ENCODE assay signal across 8 mouse cellular contexts in genomic region chr19:14597917-14598689, GRCm38 (mm10). TPM values are rescaled to one million over a fixed set of nuclear protein-coding genes. Genes with fewer than 3 reads are reported as not detected.
DNase-seq lines count a peak whose midpoint lies in the region; ATAC-seq and TF ChIP-seq lines count a peak whose summit lies in the region.

TSS of gene Tle4 (minus strand) at chr19:14598051.

- peaks cover 55% of the 10 kb centered on the region for H3K4me1 ChIP-seq in forebrain, embryonic 10.5 days
- peaks cover 21% of the 10 kb centered on the region for H3K4me1 ChIP-seq in heart, embryonic 15.5 days (replicated peaks)
- H3K4me1 ChIP-seq in liver, embryonic 14.5 days (replicated peaks; ENCODE audit: control insufficient read depth in 2 of 2, insufficient read depth in 2 of 2, low read length in 1 of 2) = peaks cover 15 to 16% of the 10 kb centered on the region in 2 experiments
- peaks cover 10% of the 10 kb centered on the region for H3K4me1 ChIP-seq in neural tube, embryonic 11.5 days (ENCODE audit: control insufficient read depth, insufficient read depth, low read length)
- H3K4me1 ChIP-seq in stomach, postnatal 0 days (replicated peaks; ENCODE audit: control insufficient read depth, insufficient read depth) = 0 out of 2 replicates have a peak, but pooled peaks cover 3% of the 10 kb centered on the region

- peak; percentile 96 for ATAC-seq in heart, embryonic 15.5 days (replicated peaks; ENCODE audit: insufficient number of reproducible peaks, insufficient read depth, low FRiP score, low read depth)
- ATAC-seq in liver, embryonic 14.5 days (ENCODE audit: insufficient read depth) = peak; percentile 93
- peak; percentile 96 for ATAC-seq in neural tube, embryonic 11.5 days (ENCODE audit: insufficient read depth, low FRiP score, low TSS enrichment)
- peak; percentile 99 for ATAC-seq in stomach, postnatal 0 days (ENCODE audit: low FRiP score, low TSS enrichment)

- peak within 1 kb of the TSS; percentile 89 for H3K4me3 ChIP-seq in forebrain, embryonic 10.5 days
- peak within 1 kb of the TSS; percentile 98 for H3K4me3 ChIP-seq in heart, embryonic 15.5 days
- H3K4me3 ChIP-seq in liver, embryonic 14.5 days (ENCODE audit: insufficient read depth in 1 of 2, low read depth in 2 of 2, low read length in 2 of 2) = peak within 1 kb of the TSS; percentile 92 to 97
- H3K4me3 ChIP-seq in neural tube, embryonic 11.5 days (ENCODE audit: low read depth, low read length) = peak within 1 kb of the TSS; percentile 75
- peak within 1 kb of the TSS; percentile 88 for H3K4me3 ChIP-seq in stomach, postnatal 0 days (ENCODE audit: low read depth, low read length)

- no peak for TF ChIP-seq CTCF in liver, embryonic 14.5 days (IDR thresholded peaks at IDR 0.05; ENCODE audit: low read depth)
- no peak for TF ChIP-seq CTCF in stomach, postnatal 0 days (IDR thresholded peaks at IDR 0.05; ENCODE audit: low read depth)

- peak within 1 kb of the TSS; percentile 81 for H3K4me2 ChIP-seq in heart, embryonic 15.5 days
- peak within 1 kb of the TSS; percentile 89 for H3K4me2 ChIP-seq in liver, embryonic 14.5 days (ENCODE audit: low read depth)
- peak within 1 kb of the TSS; percentile 65 for H3K4me2 ChIP-seq in neural tube, embryonic 11.5 days (ENCODE audit: low read depth)
- H3K4me2 ChIP-seq in stomach, postnatal 0 days (replicated peaks; ENCODE audit: low read depth) = peak within 1 kb of the TSS; percentile 80

- H3K27ac ChIP-seq in forebrain, embryonic 10.5 days = peak within 1 kb of the TSS; percentile 99
- peak within 1 kb of the TSS; percentile 95 for H3K27ac ChIP-seq in heart, embryonic 15.5 days
- H3K27ac ChIP-seq in liver, embryonic 14.5 days = peak within 1 kb of the TSS; percentile 95
- H3K27ac ChIP-seq in neural tube, embryonic 11.5 days (ENCODE audit: low read depth, low read length) = peak within 1 kb of the TSS; percentile 95
- peak within 1 kb of the TSS; percentile 94 for H3K27ac ChIP-seq in stomach, postnatal 0 days (replicated peaks)

- H3K9ac ChIP-seq in heart, embryonic 15.5 days = peak within 1 kb of the TSS; percentile 96
- H3K9ac ChIP-seq in liver, embryonic 14.5 days (replicated peaks) = peak within 1 kb of the TSS; percentile 94
- H3K9ac ChIP-seq in neural tube, embryonic 11.5 days (ENCODE audit: low read length) = peak within 1 kb of the TSS; percentile 87
- H3K9ac ChIP-seq in stomach, postnatal 0 days (ENCODE audit: low read length) = peak within 1 kb of the TSS; percentile 90

- peaks cover 27% of the 10 kb centered on the region for H3K27me3 ChIP-seq in forebrain, embryonic 10.5 days (ENCODE audit: poor library complexity, severe bottlenecking)
- no peaks in the 10 kb centered on the region for H3K27me3 ChIP-seq in heart, embryonic 15.5 days
- H3K27me3 ChIP-seq in liver, embryonic 14.5 days (ENCODE audit: control insufficient read depth, insufficient read depth, low read length) = no peaks in the 10 kb centered on the region
- no peaks in the 10 kb centered on the region for H3K27me3 ChIP-seq in neural tube, embryonic 11.5 days (ENCODE audit: control insufficient read depth, insufficient read depth, low read length)
- no peaks in the 10 kb centered on the region for H3K27me3 ChIP-seq in stomach, postnatal 0 days (ENCODE audit: control insufficient read depth, insufficient read depth, low read length)

- peak; percentile 100 for DNase-seq in CD8-positive naive resting alpha-beta T cell, adult 2 months (ENCODE audit: low read depth in 2 of 2, low spot score in 2 of 2)
- peak; percentile 95 for DNase-seq in c-Kit-positive CD71-negative TER-119-negative erythroid progenitor cells, embryonic 14.5 days (ENCODE audit: low read depth)
- peak; percentile 100 for DNase-seq in forebrain, embryonic 10.5 days (ENCODE audit: extremely low spot score, low spot score)
- peak; percentile 100 for DNase-seq in kidney, postnatal 25 days
- DNase-seq in liver, embryonic 14.5 days (ENCODE audit: low read depth in 3 of 3, low spot score in 3 of 3) = peak; percentile 98 to 99 (median 99)
- peak; percentile 100 for DNase-seq in neural tube, embryonic 11.5 days (ENCODE audit: low spot score)
- peak; percentile 100 for DNase-seq in stomach, postnatal 0 days (ENCODE audit: low spot score)

- H3K36me3 ChIP-seq in forebrain, embryonic 10.5 days (replicated peaks) = peaks cover 6% of the 10 kb centered on the region
- no peaks in the 10 kb centered on the region for H3K36me3 ChIP-seq in heart, embryonic 15.5 days
- peaks cover 3% of the 10 kb centered on the region; the same call in 1 of the 2 replicates for H3K36me3 ChIP-seq in liver, embryonic 14.5 days (replicated peaks; ENCODE audit: control insufficient read depth, insufficient read depth, low read depth)
- H3K36me3 ChIP-seq in neural tube, embryonic 11.5 days (ENCODE audit: control insufficient read depth, insufficient read depth, low read length) = no peaks in the 10 kb centered on the region
- H3K36me3 ChIP-seq in stomach, postnatal 0 days (ENCODE audit: control insufficient read depth, insufficient read depth, low read length) = no peaks in the 10 kb centered on the region

- TF ChIP-seq EP300 in liver, embryonic 14.5 days (IDR thresholded peaks at IDR 0.05; ENCODE audit: low read depth) = peak; percentile 52; the same call in 1 of the 2 replicates
- TF ChIP-seq EP300 in stomach, postnatal 0 days (optimal IDR thresholded peaks at IDR 0.05) = peak; percentile 84

- WGBS in forebrain, embryonic 10.5 days = under 1% methylated on average over 71 of the region's 71 CpGs
- under 1% methylated on average over 71 of the region's 71 CpGs for WGBS in heart, embryonic 15.5 days
- under 1% methylated on average over 71 of the region's 71 CpGs for WGBS in liver, embryonic 14.5 days (ENCODE audit: insufficient replicate concordance)
- WGBS in neural tube, embryonic 11.5 days = 0% methylated on average over 71 of the region's 71 CpGs
- WGBS in stomach, postnatal 0 days = under 1% methylated on average over 71 of the region's 71 CpGs

- H3K9me3 ChIP-seq in forebrain, embryonic 10.5 days = no peaks in the 10 kb centered on the region
- H3K9me3 ChIP-seq in heart, embryonic 15.5 days (replicated peaks) = no peaks in the 10 kb centered on the region
- H3K9me3 ChIP-seq in liver, embryonic 14.5 days (ENCODE audit: control insufficient read depth, low read length) = no peaks in the 10 kb centered on the region
- H3K9me3 ChIP-seq in neural tube, embryonic 11.5 days (ENCODE audit: control insufficient read depth, low read length) = no peaks in the 10 kb centered on the region
- H3K9me3 ChIP-seq in stomach, postnatal 0 days (ENCODE audit: control insufficient read depth, low read length) = no peaks in the 10 kb centered on the region

RNA-seq across cellular contexts. Expression of gene Tle4, which starts in this region (rescaled TPM):
- polyA plus RNA-seq in forebrain, embryonic 10.5 days (2016; fragmentation: Nextera tagmentation; extraction: Ambion mirVana) = 24.1 and 24.5 TPM in 2 replicates
- polyA plus RNA-seq in heart, embryonic 15.5 days (2015; fragmentation: Nextera tagmentation; extraction: Ambion mirVana) = 7.3 and 8.7 TPM in 2 replicates
- 3.7 and 4.3 TPM in 2 replicates for polyA plus RNA-seq in liver, embryonic 14.5 days (2012; rRNA removed)
- polyA plus RNA-seq in liver, embryonic 14.5 days (2014; fragmentation: Nextera tagmentation; extraction: Ambion mirVana) = 3.7 and 5.7 TPM in 2 replicates
- polyA plus RNA-seq in neural tube, embryonic 11.5 days (2014; fragmentation: Nextera tagmentation; extraction: Ambion mirVana) = 30.5 and 34.3 TPM in 2 replicates
- 5.1 and 5.7 TPM in 2 replicates for polyA plus RNA-seq in stomach, postnatal 0 days (2015; fragmentation: Nextera tagmentation; extraction: Ambion mirVana)

Comparison
In these comparisons a context has a peak if more than half of its experiments do, and no peak if none do; other contexts are left out.
1. Peak in every context shown above with its lines: DNase-seq, ATAC-seq, H3K4me3 ChIP-seq and H3K27ac ChIP-seq.